Mouse (Mus musculus) CH12.LX (cell line): ENCODE data around the gene Zmynd11.

Experiments used
- CHD1 ChIP-seq: IDR thresholded peaks from 2 replicates; pipeline ENCODE4 v1.6.1; 2012; ENCODE audit warnings: low read depth, low read length, improper control_type of control experiment, inconsistent platforms
- CTCF ChIP-seq, 2 experiments: IDR thresholded peaks in 1 of 2; conservative IDR thresholded peaks in 1 of 2; 2 replicates each; pipeline ENCODE4 v1.5.1; 2011 to 2012; ENCODE audit warnings: low read depth in 2 of 2, low read length in 2 of 2, improper control_type of control experiment in 1 of 2, inconsistent platforms in 1 of 2, mild to moderate bottlenecking in 1 of 2, moderate library complexity in 1 of 2
- ETS1 ChIP-seq: conservative IDR thresholded peaks from 2 replicates; pipeline ENCODE4 v1.6.1; 2012; ENCODE audit warnings: low read depth, mild to moderate bottlenecking, inconsistent platforms, low read length, improper control_type of control experiment, moderate library complexity
- KAT2A ChIP-seq: IDR thresholded peaks from 2 replicates; pipeline ENCODE4 v1.6.1; 2012; ENCODE audit warnings: low read length, improper control_type of control experiment, inconsistent platforms; ENCODE audit not compliant: insufficient replicate concordance
- MYC ChIP-seq: IDR thresholded peaks from 2 replicates; pipeline ENCODE4 v1.6.1; 2011; ENCODE audit warnings: low read depth, mild to moderate bottlenecking, improper control_type of control experiment, low read length
- POLR2A ChIP-seq: IDR thresholded peaks from 2 replicates; pipeline ENCODE4 v1.6.1; 2011; ENCODE audit warnings: low read depth, mild to moderate bottlenecking, improper control_type of control experiment, low read length
- RAD21 ChIP-seq: IDR thresholded peaks from 2 replicates; pipeline ENCODE4 v1.6.1; 2011; ENCODE audit warnings: low read depth, mild to moderate bottlenecking, low read length, improper control_type of control experiment, moderate library complexity
- RCOR1 ChIP-seq: conservative IDR thresholded peaks from 2 replicates; pipeline ENCODE4 v1.6.1; 2012; ENCODE audit warnings: low read depth, mild to moderate bottlenecking, inconsistent platforms, low read length, improper control_type of control experiment
- USF1 ChIP-seq: IDR thresholded peaks from 2 replicates; pipeline ENCODE4 v1.6.1; 2014; ENCODE audit warnings: low read depth, mild to moderate bottlenecking, inconsistent platforms, low read length, improper control_type of control experiment
- ZC3H11A ChIP-seq: IDR thresholded peaks from 2 replicates; pipeline ENCODE4 v1.6.1; 2012; ENCODE audit warnings: low read depth, mild to moderate bottlenecking, inconsistent platforms, low read length, improper control_type of control experiment
- ZNF384 ChIP-seq: IDR thresholded peaks from 2 replicates; pipeline ENCODE4 v1.6.1; 2012; ENCODE audit warnings: low read depth, low read length, improper control_type of control experiment, inconsistent platforms

GRCm38 (mm10) chr13:9686765-9687164 is 78.4 kb downstream of the Zmynd11 start:
- TF ChIP-seq KAT2A (no peak), ETS1 (no peak), CTCF (conservative IDR thresholded peaks at IDR 0.05 in 1 of 2, IDR thresholded peaks at IDR 0.05 in 1 of 2; ENCODE audit: low read depth in 2 of 2, low read length in 2 of 2) (no peak), MYC (no peak), RCOR1 (no peak), ZC3H11A (no peak), USF1 (no peak), CHD1 (no peak), ZNF384 (no peak), RAD21 (no peak), POLR2A (no peak)
